Mouse (Mus musculus) bone marrow, adult 2 months (tissue): Measurements from ENCODE around the gene Maea.

Experiments
- CTCF ChIP-seq: fragments of 200-500 bp; IDR thresholded peaks from 2 replicates; pipeline ENCODE4 v1.5.1; 2011; ENCODE audit warnings: low read length, control low read depth; ENCODE audit not compliant: control insufficient read depth, insufficient read depth
- POLR2A ChIP-seq: fragments of 200-500 bp; IDR thresholded peaks from 2 replicates; pipeline ENCODE4 v1.6.1; 2011; ENCODE audit warnings: low read depth, mild to moderate bottlenecking, control low read depth, low read length, borderline replicate concordance; ENCODE audit not compliant: control insufficient read depth

- no peak for TF ChIP-seq CTCF
- no peak for TF ChIP-seq POLR2A
Measured at GRCm38 (mm10) chr5:33377801-33378301, 42.5 kb downstream of the Maea start.
